Mouse (Mus musculus) heart, embryonic 13.5 days (tissue): ENCODE results near the gene Gjc3. TPM values are rescaled to one million over a fixed set of nuclear protein-coding genes. Genes with fewer than 3 reads are reported as not detected.

ENCODE experiments used
- ATAC-seq: fragments of 200-750 bp; cut with Nextera tagmentation; 2 replicates; pipeline ENCODE4 v1.8.0; 2017; ENCODE audit warnings: moderate TSS enrichment; ENCODE audit not compliant: insufficient number of reproducible peaks, low FRiP score, low TSS enrichment; ENCODE audit errors: extremely low read depth
- H3K27ac ChIP-seq: fragments of 300-500 bp; sonication (generic); replicated peaks from 2 replicates; pipeline ENCODE4 v1.5.1; 2015; ENCODE audit warnings: moderate library complexity, mild to moderate bottlenecking, inconsistent platforms
- H3K27me3 ChIP-seq: fragments of 300-500 bp; sonication (generic); replicated peaks from 2 replicates; pipeline ENCODE4 v1.6.1; 2015; ENCODE audit warnings: mild to moderate bottlenecking, inconsistent platforms
- H3K36me3 ChIP-seq: fragments of 300-500 bp; sonication (generic); 2 replicates; pipeline ENCODE4 v1.6.1; 2015; ENCODE audit warnings: mild to moderate bottlenecking, inconsistent platforms
- H3K4me1 ChIP-seq: fragments of 300-500 bp; sonication (generic); 2 replicates; pipeline ENCODE4 v1.6.1; 2015; ENCODE audit warnings: inconsistent platforms
- H3K4me2 ChIP-seq: fragments of 300-500 bp; sonication (generic); 2 replicates; pipeline ENCODE4 v1.6.1; 2015; ENCODE audit warnings: inconsistent platforms, mild to moderate bottlenecking, moderate library complexity
- H3K4me3 ChIP-seq: fragments of 300-500 bp; sonication (generic); 2 replicates; pipeline ENCODE4 v1.5.1; 2015; ENCODE audit warnings: moderate library complexity, mild to moderate bottlenecking, inconsistent platforms
- H3K9ac ChIP-seq: fragments of 300-500 bp; sonication (generic); 2 replicates; pipeline ENCODE4 v1.6.1; 2015; ENCODE audit warnings: inconsistent platforms, mild to moderate bottlenecking, moderate library complexity
- H3K9me3 ChIP-seq: fragments of 300-500 bp; sonication (generic); 2 replicates; pipeline ENCODE4 v1.6.1; 2016; ENCODE audit warnings: inconsistent platforms
- WGBS: fragments of 180-500 bp; shearing (Covaris S2); methylation state at CpG from one replicate; pipeline ENCODE4 v1.1.7; 2015; ENCODE audit warnings: mixed read lengths; 5-methylcytosine and 5-hydroxymethylcytosine counted together
- polyA plus RNA-seq: library from polyadenylated mRNA; unstranded; fragments of >200 nt; fragmentation: Nextera tagmentation; extraction: Ambion mirVana; gene quantifications from 2 replicates; pipeline ENCODE4 v1.2.1, GENCODE M21; 2015

Gene Gjc3
- polyA plus RNA-seq, 1 experiment from 2014 or later, result 0.04 TPM

GRCm38 (mm10) chr5:137909564-137910262, 53.2 kb downstream of the Gjc3 start:
- Histone ChIP-seq H3K27me3 (no peaks in the 10 kb centered on the region), H3K4me1 (no peaks in the 10 kb centered on the region), H3K4me3 (no peak overlapping the region), H3K9ac (no peak overlapping the region), H3K9me3 (no peaks in the 10 kb centered on the region), H3K4me2 (no peak overlapping the region), H3K36me3 (no peaks in the 10 kb centered on the region), H3K27ac (no peak overlapping the region)
- WGBS, result 64% methylated on average over 3 of the region's 3 CpGs
- ATAC-seq, result no peak

Other genes with a start within 250 kb of the Gjc3 start
- gene Nyap1, start 221.5 kb downstream of the Gjc3 start, polyA plus RNA-seq, result 1.3 and 1.5 TPM in 2 replicates
- 128 and 131 TPM in 2 replicates for gene Tsc22d4, start 217.4 kb downstream of the Gjc3 start, polyA plus RNA-seq
- gene Ppp1r35, start 184.2 kb downstream of the Gjc3 start, polyA plus RNA-seq, result 18.3 and 22.3 TPM in 2 replicates
- gene Mepce, start 175.4 kb downstream of the Gjc3 start, polyA plus RNA-seq, result 6.2 and 8.5 TPM in 2 replicates
- 7.6 and 7.7 TPM in 2 replicates for gene Zcwpw1, start 175.3 kb downstream of the Gjc3 start, polyA plus RNA-seq
- 2.1 and 4.2 TPM in 2 replicates for gene Pilra, start 126.8 kb downstream of the Gjc3 start, polyA plus RNA-seq
- 0.59 and 0.71 TPM in 2 replicates for gene Pilrb1, start 105.0 kb downstream of the Gjc3 start, polyA plus RNA-seq
- gene Pilrb2, start 91.3 kb downstream of the Gjc3 start, polyA plus RNA-seq, result 3.2 and 3.9 TPM in 2 replicates
- 0.13 TPM in 1 of 2 replicates, not detected in the other for gene Cyp3a13, start 41.5 kb downstream of the Gjc3 start, polyA plus RNA-seq
- not detected in 2 replicates for gene Azgp1, start 18.4 kb upstream of the Gjc3 start, polyA plus RNA-seq
- not detected in 2 replicates for gene Smok3a, start 58.2 kb upstream of the Gjc3 start, polyA plus RNA-seq
- not detected in 2 replicates for gene Smok3b, start 58.3 kb upstream of the Gjc3 start, polyA plus RNA-seq
- not detected in 2 replicates for gene Smok3c, start 90.1 kb upstream of the Gjc3 start, polyA plus RNA-seq
- gene Zkscan1, start 122.0 kb upstream of the Gjc3 start, polyA plus RNA-seq, result 8.6 and 8.7 TPM in 2 replicates
- gene Zscan21, start 153.8 kb upstream of the Gjc3 start, polyA plus RNA-seq, result 39.1 and 39.4 TPM in 2 replicates
- gene Zfp113, start 192.6 kb upstream of the Gjc3 start, polyA plus RNA-seq, result 11.5 and 12.2 TPM in 2 replicates
- 269 and 309 TPM in 2 replicates for gene Cops6, start 198.0 kb upstream of the Gjc3 start, polyA plus RNA-seq
- gene Ap4m1, start 208.9 kb upstream of the Gjc3 start, polyA plus RNA-seq, result 12.9 and 13.7 TPM in 2 replicates
- gene Mcm7, start 209.3 kb upstream of the Gjc3 start, polyA plus RNA-seq, result 123 TPM in 2 replicates
- gene Taf6, start 224.4 kb upstream of the Gjc3 start, polyA plus RNA-seq, result 62.8 and 69.7 TPM in 2 replicates
- gene Cnpy4, start 224.4 kb upstream of the Gjc3 start, polyA plus RNA-seq, result 26.1 and 27.1 TPM in 2 replicates
- gene Mblac1, start 231.2 kb upstream of the Gjc3 start, polyA plus RNA-seq, result 5.8 and 5.9 TPM in 2 replicates